Mouse (Mus musculus) thymus, postnatal 4 days (tissue): ENCODE data around the gene Mrpl9.

Experiments used
- DNase-seq: peaks from one replicate; pipeline ENCODE4 v3.0.0; 2021

Mrpl9 gene

GRCm38 (mm10) chr3:94468931-94469330, 25.8 kb downstream of the Mrpl9 start:
- DNase-seq = no peak

DNA sequence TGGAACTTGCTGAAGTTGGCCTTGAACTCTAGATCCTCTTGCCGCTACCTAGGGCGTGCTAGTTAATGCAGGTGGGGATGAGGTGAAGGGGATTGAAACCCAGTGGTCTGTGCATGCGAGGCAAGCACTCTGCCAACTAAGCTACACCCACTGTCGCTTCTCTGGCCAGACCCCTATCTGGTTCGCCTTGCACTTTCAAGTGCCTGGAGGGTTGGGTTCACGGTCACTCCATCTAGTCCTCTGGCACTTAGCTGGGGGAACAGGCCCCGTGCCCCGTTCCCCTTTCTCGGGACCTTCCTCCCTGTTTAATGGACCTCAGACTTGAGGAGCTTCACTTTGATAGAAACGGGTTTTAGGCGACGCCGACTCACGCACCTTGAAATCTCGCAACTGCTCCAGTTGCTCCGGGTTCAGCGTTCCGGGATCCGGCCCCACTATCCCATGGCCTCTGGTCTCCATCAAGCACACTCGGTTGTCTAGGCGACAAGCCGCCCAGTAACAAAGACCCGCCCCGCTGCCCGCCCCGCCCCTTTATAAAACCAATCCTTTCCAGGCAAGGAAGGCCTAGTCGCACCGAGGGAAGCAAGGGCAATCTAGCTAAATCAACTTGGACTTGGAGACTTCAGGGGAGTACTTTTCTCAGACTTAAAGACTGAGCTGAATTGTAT, 29.5 kb downstream of the Mrpl9 start:
- no peak for DNase-seq

GRCm38 (mm10) chr3:94473115-94473505, 30.0 kb downstream of the Mrpl9 start:
- DNase-seq = no peak

DNA sequence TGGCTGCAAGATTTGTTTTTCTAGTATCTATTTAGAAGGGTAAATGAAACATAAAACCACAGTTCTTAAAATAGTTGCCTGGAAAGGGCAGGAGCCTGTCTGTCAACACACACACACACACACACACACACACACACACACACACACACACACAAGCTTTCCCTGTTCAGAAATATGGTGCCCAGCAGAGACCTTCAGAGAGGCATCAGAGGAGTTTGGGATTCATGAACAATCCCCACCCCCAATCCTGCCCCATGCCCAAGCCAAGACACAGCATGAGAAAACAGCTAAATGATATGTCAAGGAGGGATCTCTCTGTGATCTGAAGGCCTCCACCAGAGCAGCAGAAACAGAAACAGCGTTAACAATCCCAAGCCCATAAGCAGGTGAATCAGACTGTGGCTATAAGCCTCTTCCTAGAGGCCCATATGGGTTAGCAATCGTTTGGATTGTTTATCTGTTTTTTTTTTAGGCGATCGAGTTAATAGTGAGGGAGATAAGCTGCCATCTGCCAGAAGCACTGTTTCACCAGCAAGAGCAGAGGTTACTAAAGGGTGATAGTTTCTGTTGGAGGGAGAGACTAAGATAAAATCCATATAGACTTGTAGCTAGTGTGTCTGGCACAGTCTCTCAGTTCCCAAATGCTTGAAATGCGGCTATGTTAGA, 30.6 kb downstream of the Mrpl9 start:
- no peak for DNase-seq

DNA sequence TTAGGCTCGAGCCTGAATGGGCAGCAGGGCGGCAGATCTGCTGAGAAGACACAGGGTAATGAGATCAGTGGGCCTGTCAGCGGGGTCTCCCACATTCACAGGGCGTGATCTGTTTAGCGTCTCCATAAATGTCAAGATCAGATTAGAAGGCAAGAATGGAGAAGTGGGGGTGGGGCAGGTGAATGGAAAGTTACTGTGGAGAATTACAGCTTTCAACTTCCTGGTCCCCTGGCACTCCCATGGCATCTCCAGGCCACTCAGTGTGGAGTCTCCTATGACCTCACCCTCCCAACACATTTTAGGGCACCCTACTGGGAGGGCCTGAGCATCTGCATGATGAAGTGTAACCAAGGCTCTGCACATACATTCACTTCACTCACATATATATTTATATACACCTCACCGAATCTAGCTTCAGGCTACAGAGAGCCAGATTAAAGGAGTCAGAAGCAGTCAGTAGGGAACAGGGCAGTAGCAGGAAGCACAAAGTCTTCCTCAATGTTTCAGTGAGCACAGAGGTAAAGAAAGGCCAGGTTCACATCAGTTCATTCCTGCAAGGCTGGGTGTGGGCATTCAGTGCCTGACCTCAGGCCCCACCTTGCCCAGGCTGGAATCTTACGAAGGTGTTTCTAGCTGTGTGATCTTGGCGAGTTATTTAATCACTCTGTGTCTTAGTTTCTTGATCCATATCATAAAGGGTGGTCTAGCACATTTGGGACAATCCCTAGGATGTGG, 33.4 kb downstream of the Mrpl9 start:
- DNase-seq = no peak

DNA sequence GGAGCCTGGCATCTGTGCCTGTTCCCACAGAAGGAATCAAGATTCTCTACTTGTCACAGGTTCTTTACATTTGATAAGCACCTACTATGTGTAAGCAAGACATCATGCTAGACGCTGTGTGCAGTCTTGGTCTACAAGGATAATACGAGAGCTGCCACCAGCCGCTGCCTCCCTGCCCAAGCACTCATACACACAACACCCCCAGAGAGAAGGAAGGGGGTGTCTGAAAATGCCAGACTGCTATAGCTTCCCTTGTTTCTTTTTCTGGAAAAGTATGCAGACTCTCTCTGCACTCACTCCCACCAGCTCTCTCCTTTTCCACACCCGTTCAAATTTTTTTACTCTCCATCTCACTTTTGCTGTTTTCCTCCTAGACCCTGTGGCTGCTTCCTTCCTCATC, 34.3 kb downstream of the Mrpl9 start:
- DNase-seq = no peak

DNA sequence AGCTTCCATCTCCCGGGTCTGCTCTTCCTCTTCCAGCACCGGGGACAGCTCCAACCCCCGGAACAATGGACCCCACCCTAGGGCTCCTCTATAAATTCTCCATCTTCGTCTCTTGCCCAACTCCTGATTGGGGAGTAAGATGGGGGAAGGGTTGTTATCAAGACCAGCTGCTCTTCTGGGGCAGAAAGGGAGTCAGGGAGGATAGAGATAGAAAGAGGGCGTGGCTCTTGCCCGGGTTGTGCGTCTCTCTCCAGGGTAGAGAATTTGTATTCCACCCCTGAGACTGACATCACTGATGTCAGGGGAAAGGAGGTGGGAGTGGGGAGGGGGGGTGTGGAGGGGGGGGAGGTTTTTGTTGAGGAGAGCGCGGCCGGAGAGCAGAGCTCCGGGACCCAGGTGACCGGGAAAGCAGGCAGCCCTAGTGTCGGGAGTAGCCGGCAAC, 34.9 kb downstream of the Mrpl9 start, which contains the start of gene Celf3:
Celf3 (plus strand) TSS at position 315 of the 442 bp plus-strand sequence.
- DNase-seq = no peak

DNA sequence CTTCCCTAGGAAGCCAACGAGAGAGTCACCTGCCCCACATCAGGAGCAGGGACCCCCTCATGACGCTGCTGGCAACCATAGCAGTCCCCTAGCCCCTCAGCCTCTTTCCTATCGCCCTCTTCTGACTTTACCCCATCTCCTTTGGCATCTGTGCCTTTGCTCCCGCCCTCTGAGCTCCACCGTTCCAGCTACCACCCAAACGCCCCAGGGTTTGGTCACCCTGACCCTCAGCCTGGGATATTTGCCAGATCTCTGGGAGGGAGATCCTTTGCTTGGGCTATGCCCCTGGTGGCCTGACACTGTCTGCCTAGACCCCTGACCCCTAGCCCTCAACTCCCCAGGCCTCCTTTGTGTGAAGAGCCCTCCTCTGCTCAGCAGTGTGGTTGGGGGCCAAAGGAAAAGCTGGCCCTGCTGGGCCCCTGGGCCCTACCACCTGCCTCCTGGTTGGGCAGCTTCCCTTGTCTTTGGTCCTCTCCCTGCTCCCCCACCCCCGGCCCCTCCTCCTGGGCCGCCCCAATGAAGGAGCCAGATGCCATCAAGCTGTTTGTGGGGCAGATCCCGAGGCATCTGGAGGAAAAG, 35.6 kb downstream of the Mrpl9 start:
- no peak for DNase-seq

GRCm38 (mm10) chr3:94479564-94479963, 36.4 kb downstream of the Mrpl9 start:
- DNase-seq = no peak

GRCm38 (mm10) chr3:94480291-94480884, 37.3 kb downstream of the Mrpl9 start, which contains the start of gene Riiad1:
TSS of gene Riiad1 (minus strand) at chr3:94480341.
- no peak for DNase-seq

DNA sequence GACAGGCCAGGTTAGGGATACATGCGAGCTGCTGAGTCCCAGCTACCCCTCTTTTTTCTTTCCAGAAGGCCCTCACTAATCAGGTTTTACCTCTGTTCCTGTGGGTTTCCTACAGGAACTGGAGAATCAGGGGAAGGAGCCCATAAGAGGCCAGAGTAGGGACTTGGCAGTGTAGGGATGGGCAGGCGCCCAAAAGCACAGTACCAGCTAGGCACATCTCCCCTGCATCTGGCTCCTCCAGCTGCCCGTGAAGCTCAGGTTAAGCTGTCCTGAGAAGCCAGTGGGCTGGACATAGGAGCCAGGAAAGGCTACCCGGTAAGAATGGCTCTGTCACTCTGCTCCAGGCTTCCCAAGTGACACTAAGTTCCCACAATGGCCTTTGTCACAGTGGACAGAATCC, 38.3 kb downstream of the Mrpl9 start:
- no peak for DNase-seq

- no peak for DNase-seq
These were observed 39.8 kb downstream of the Mrpl9 start for GRCm38 (mm10) chr3:94482764-94483385.

DNA sequence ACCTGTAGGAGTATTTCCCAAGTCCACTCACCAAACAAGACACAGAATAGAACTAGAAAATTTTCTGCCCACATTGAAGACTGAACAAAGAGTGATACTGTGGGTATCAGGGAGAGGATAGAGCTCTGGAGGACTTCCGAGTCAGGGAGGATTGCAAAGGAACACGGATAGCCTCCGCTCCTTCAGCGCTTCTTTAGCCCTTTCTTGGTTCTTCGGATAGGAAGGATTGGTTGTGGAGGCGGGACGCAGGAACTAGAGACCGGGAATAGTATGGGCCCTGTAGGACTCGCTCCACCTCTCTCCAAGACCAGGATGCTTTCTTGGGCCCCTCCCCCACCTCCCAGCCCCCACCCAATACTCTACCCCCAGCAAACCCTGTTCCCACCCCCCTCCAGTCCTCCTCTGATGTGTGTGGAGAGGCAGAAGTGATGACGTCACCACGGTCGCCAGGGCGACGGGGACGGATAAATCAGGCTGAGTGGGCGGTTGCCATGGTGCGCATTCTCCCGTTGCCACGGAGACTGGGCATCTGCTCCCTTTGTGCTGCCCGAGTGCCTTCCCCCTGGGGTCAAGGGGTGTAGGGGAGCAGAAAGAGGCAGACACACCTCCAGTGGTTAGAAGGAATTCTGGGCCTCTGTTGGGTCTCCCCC, 40.8 kb downstream of the Mrpl9 start:
- peak; percentile 35 for DNase-seq

DNA sequence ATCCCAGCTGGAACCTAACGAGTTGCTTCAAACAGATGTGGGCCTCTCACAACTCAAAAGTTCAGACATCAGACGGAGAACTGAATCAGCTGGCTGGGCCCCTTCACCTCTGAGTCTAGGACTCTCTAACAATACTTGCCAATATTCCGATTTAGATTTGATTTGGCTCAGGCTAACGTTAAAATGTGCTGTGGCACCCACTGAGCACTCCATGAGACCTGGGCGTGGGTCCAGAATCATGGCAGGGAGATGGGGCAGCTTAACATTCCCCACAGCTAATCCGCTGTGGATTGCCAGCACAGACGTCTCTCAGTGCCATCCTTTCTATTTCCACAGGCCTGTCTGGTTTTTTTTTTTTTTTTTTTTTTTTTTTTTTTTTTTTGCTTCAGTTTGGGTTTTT, 42.8 kb downstream of the Mrpl9 start:
- no peak for DNase-seq

GRCm38 (mm10) chr3:94487581-94487980, 44.5 kb downstream of the Mrpl9 start:
- DNase-seq = no peak

DNA sequence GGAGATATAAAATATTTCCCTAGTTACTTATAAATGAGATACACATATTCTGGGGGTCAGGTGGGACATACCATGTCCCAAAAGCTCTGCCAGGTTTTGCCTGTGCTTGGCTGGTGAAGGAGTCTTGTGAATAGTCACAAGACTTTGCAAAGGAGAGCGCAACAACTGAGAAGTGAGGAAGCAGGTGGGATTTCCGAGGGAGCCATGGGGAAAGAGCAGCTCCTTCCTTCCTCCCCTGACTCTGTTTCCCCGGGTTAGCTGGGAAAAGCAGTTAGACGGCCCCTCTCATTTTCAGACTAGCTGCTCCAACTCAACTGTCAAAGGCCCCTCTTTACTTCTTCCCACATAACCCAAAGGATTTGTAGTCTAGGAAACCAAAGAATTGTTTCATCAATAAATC, 54.0 kb downstream of the Mrpl9 start:
- no peak for DNase-seq
